Mouse (Mus musculus) kidney, embryonic 14.5 days (tissue): ENCODE data around the gene Fstl3. TPM values are rescaled to one million over a fixed set of nuclear protein-coding genes. Genes with fewer than 3 reads are reported as not detected.

Source experiments
- ATAC-seq: fragments of 200-750 bp; cut with Nextera tagmentation; 2 replicates; pipeline ENCODE4 v1.8.0; 2017; ENCODE audit warnings: moderate number of reproducible peaks, mild to moderate bottlenecking, moderate TSS enrichment, moderate library complexity; ENCODE audit not compliant: low FRiP score, low TSS enrichment
- H3K27ac ChIP-seq: fragments of 300-500 bp; sonication (generic); 2 replicates; pipeline ENCODE4 v1.5.1; 2014; ENCODE audit warnings: low read depth, mild to moderate bottlenecking, low read length, moderate library complexity, mixed read lengths
- H3K27me3 ChIP-seq: fragments of 300-500 bp; sonication (generic); 2 replicates; pipeline ENCODE4 v1.6.1; 2014; ENCODE audit warnings: mild to moderate bottlenecking, low read length; ENCODE audit not compliant: control insufficient read depth, insufficient read depth
- H3K36me3 ChIP-seq: fragments of 300-500 bp; sonication (generic); 2 replicates; pipeline ENCODE4 v1.6.1; 2014; ENCODE audit warnings: low read length, mixed read lengths; ENCODE audit not compliant: control insufficient read depth, insufficient read depth
- H3K4me1 ChIP-seq: fragments of 300-500 bp; sonication (generic); 2 replicates; pipeline ENCODE4 v1.6.1; 2014; ENCODE audit warnings: low read length, mixed read lengths; ENCODE audit not compliant: control insufficient read depth, insufficient read depth
- H3K4me2 ChIP-seq: fragments of 300-500 bp; sonication (generic); replicated peaks from 2 replicates; pipeline ENCODE4 v1.6.1; 2014; ENCODE audit warnings: low read depth, mild to moderate bottlenecking, low read length
- H3K4me3 ChIP-seq: fragments of 300-500 bp; sonication (generic); 2 replicates; pipeline ENCODE4 v1.5.1; 2014; ENCODE audit warnings: mild to moderate bottlenecking, low read length
- H3K9ac ChIP-seq: fragments of 300-500 bp; sonication (generic); 2 replicates; pipeline ENCODE4 v1.6.1; 2014; ENCODE audit warnings: low read depth, mild to moderate bottlenecking, low read length, moderate library complexity
- H3K9me3 ChIP-seq: fragments of 300-500 bp; sonication (generic); 2 replicates; pipeline ENCODE4 v1.6.1; 2016; ENCODE audit warnings: low read length; ENCODE audit not compliant: control insufficient read depth
- WGBS: fragments of 180-500 bp; shearing (Covaris S2); extraction: QIAGEN DNeasy Blood & Tissue Kit; methylation state at CpG from one replicate; pipeline ENCODE4 v1.1.7; 2014; 5-methylcytosine and 5-hydroxymethylcytosine counted together
- polyA plus RNA-seq: library from polyadenylated mRNA; unstranded; fragments of >200 nt; fragmentation: Nextera tagmentation; extraction: Ambion mirVana; gene quantifications from 2 replicates; pipeline ENCODE4 v1.2.1, GENCODE M21; 2014

Gene Fstl3
- polyA plus RNA-seq, 1 experiment from 2014 or later: 8.2 TPM

DNA sequence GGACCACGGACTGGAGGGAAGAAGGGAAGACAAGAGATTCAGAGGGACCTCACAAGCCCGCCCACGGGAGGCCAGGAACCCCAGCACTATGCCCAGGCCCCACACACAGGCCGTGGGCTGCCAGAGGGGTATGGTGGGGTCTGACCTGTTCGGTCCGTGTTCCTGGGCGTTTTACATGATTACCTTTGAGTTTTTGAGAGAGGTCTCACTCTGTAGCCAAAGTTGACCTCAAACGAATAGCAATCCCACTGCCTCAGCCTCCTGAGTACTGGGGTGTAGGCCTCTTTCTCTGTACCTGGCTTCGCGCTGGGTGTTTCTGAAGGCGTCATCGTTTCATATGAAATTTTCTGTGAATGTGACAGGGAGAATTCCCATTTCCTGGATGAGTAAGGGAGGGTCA is 44.7 kb downstream of the Fstl3 start:
- no peak for ATAC-seq
- H3K4me2 ChIP-seq: no peak overlapping the region
- no peaks in the 10 kb centered on the region for H3K27me3 ChIP-seq
- no peaks in the 10 kb centered on the region for H3K9me3 ChIP-seq
- 85% methylated on average over 12 of the region's 12 CpGs for WGBS
- peak overlapping the region; percentile 63; the same call in 1 of the 2 replicates for H3K27ac ChIP-seq
- H3K4me3 ChIP-seq: no peak overlapping the region
- H3K9ac ChIP-seq: no peak overlapping the region
- H3K4me1 ChIP-seq: peaks cover 26% of the 10 kb centered on the region
- peaks cover 25% of the 10 kb centered on the region for H3K36me3 ChIP-seq

DNA sequence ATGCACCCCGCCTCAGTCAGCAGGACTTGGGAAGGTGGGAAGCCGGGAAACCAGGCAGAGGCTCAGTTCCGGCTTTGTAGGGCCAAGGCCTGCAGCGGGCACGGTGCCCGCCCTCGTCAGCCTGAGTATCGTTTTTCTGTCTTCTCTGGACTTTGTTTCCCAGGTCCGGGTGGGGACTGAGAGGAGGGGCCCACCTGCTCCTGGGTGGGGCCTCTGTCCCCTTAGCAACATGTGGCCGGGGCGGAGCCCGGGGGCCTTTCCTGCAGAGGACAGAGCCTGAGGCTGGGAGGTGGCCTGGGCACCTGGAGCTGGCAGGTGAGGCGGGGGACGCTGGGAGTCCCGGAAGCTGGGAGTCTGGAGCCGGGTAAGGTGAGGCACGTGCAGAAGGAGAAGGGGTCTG is 45.3 kb downstream of the Fstl3 start:
- H3K9ac ChIP-seq: peak overlapping the region; percentile 44
- no peaks in the 10 kb centered on the region for H3K27me3 ChIP-seq
- H3K4me1 ChIP-seq: peaks cover 26% of the 10 kb centered on the region
- peak overlapping the region; percentile 25; the same call in 1 of the 2 replicates for H3K4me2 ChIP-seq
- peak overlapping the region; percentile 63; the same call in 1 of the 2 replicates for H3K27ac ChIP-seq
- WGBS: 29% methylated on average over 17 of the region's 17 CpGs
- H3K36me3 ChIP-seq: peaks cover 21% of the 10 kb centered on the region
- H3K9me3 ChIP-seq: no peaks in the 10 kb centered on the region
- no peak overlapping the region for H3K4me3 ChIP-seq
- peak; percentile 68 for ATAC-seq

DNA sequence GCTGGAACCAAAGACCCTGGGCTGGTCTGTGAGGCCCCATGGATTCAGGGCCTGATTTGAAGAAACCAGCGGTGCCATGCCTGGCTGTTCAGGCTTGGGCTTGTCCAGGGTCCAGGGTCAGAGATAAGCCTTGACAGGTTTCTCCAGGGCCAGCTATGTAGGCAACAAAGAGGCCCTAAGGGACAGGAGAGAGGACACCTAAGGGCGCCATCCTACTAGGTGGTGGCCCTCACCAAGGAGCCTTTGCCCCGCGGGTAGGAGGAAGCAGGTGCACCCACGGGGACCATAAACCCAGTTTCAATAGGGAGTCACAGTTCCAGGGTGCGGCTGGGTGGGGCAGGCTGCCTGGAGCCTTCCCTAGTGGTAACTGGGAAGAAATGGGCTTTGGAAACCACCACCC is 45.9 kb downstream of the Fstl3 start:
- no peak overlapping the region for H3K9ac ChIP-seq
- 73% methylated on average over 6 of the region's 6 CpGs for WGBS
- H3K9me3 ChIP-seq: no peaks in the 10 kb centered on the region
- peak overlapping the region; percentile 63; the same call in 1 of the 2 replicates for H3K27ac ChIP-seq
- peaks cover 18% of the 10 kb centered on the region for H3K36me3 ChIP-seq
- peaks cover 26% of the 10 kb centered on the region for H3K4me1 ChIP-seq
- H3K4me3 ChIP-seq: no peak overlapping the region
- H3K4me2 ChIP-seq: no peak overlapping the region; the same call in 1 of the 2 replicates
- no peaks in the 10 kb centered on the region for H3K27me3 ChIP-seq
- ATAC-seq: no peak

- no peak overlapping the region for H3K4me3 ChIP-seq
- no peak overlapping the region for H3K27ac ChIP-seq
- H3K36me3 ChIP-seq: peaks cover 10% of the 10 kb centered on the region
- H3K9ac ChIP-seq: no peak overlapping the region
- no peak for ATAC-seq
- 68% methylated on average over 6 of the region's 6 CpGs for WGBS
- H3K4me1 ChIP-seq: peaks cover 26% of the 10 kb centered on the region
- H3K4me2 ChIP-seq: no peak overlapping the region
- H3K27me3 ChIP-seq: no peaks in the 10 kb centered on the region
- no peaks in the 10 kb centered on the region for H3K9me3 ChIP-seq
Measured at GRCm38 (mm10) chr10:79824413-79824812, 47.3 kb downstream of the Fstl3 start.

DNA sequence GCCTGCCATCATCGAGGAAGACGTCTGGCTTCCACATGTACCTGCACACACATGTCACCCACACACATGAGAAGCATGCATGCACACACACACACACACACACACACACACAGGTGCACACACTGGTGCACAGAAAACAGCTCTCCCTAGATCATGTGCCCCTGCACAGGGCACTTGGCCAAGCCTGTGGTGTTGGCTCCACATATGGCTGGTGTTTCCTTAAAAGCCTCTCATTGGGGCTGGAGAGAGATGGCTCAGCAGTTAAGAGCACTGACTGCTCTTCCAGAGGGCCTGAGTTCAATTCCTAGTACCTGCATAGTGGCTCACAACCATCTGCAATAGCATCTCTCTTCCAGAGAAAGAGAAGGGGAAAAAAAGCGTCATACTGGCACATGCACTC is 54.5 kb downstream of the Fstl3 start:
- Histone ChIP-seq H3K27me3 (no peaks in the 10 kb centered on the region), H3K9ac (no peak overlapping the region), H3K4me2 (no peak overlapping the region), H3K9me3 (no peaks in the 10 kb centered on the region), H3K4me3 (no peak overlapping the region), H3K36me3 (no peaks in the 10 kb centered on the region), H3K27ac (no peak overlapping the region), H3K4me1 (no peaks in the 10 kb centered on the region)
- 91% methylated on average over 3 of the region's 3 CpGs for WGBS
- no peak for ATAC-seq

Other genes starting within 250 kb of the Fstl3 start
- 34.9 and 43.3 TPM in 2 replicates for gene Plpp2, start 243.5 kb upstream of the Fstl3 start, polyA plus RNA-seq
- gene Mier2, start 222.1 kb upstream of the Fstl3 start, polyA plus RNA-seq: 44.2 and 47.4 TPM in 2 replicates
- gene Theg, start 189.9 kb upstream of the Fstl3 start, polyA plus RNA-seq: not detected in 2 replicates
- not detected in 2 replicates for gene C2cd4c, start 163.2 kb upstream of the Fstl3 start, polyA plus RNA-seq
- 6.9 and 8.5 TPM in 2 replicates for gene Shc2, start 139.4 kb upstream of the Fstl3 start, polyA plus RNA-seq
- not detected in 2 replicates for gene Odf3l2, start 131.5 kb upstream of the Fstl3 start, polyA plus RNA-seq
- 2.6 and 3.6 TPM in 2 replicates for gene Madcam1, start 112.7 kb upstream of the Fstl3 start, polyA plus RNA-seq
- gene Tpgs1, start 107.9 kb upstream of the Fstl3 start, polyA plus RNA-seq: 85.7 and 90.9 TPM in 2 replicates
- 105 and 108 TPM in 2 replicates for gene Cdc34, start 95.1 kb upstream of the Fstl3 start, polyA plus RNA-seq
- gene Gzmm, start 88.3 kb upstream of the Fstl3 start, polyA plus RNA-seq: 0.54 and 0.61 TPM in 2 replicates
- gene Bsg, start 72.8 kb upstream of the Fstl3 start, polyA plus RNA-seq: 847 and 943 TPM in 2 replicates
- 0.11 and 0.14 TPM in 2 replicates for gene Hcn2, start 60.6 kb upstream of the Fstl3 start, polyA plus RNA-seq
- 33.2 and 38.9 TPM in 2 replicates for gene Polrmt, start 30.7 kb upstream of the Fstl3 start, polyA plus RNA-seq
- 0.11 and 0.61 TPM in 2 replicates for gene Fgf22, start 22.2 kb upstream of the Fstl3 start, polyA plus RNA-seq
- 95.9 and 104 TPM in 2 replicates for gene Rnf126, start 10.3 kb upstream of the Fstl3 start, polyA plus RNA-seq
- gene Prss57, start 13.7 kb downstream of the Fstl3 start, polyA plus RNA-seq: not detected in 2 replicates
- 101 and 136 TPM in 2 replicates for gene Palm, start 16.3 kb downstream of the Fstl3 start, polyA plus RNA-seq
- gene Misp, start 43.7 kb downstream of the Fstl3 start, polyA plus RNA-seq: 4.1 and 9.0 TPM in 2 replicates
- gene Ptbp1, start 77.2 kb downstream of the Fstl3 start, polyA plus RNA-seq: 279 and 333 TPM in 2 replicates
- 9.6 and 11.1 TPM in 2 replicates for gene Prtn3, start 97.2 kb downstream of the Fstl3 start, polyA plus RNA-seq
- 58.8 and 59.7 TPM in 2 replicates for gene Plppr3, start 97.4 kb downstream of the Fstl3 start, polyA plus RNA-seq
- not detected in 2 replicates for gene Elane, start 109.0 kb downstream of the Fstl3 start, polyA plus RNA-seq
- gene Cfd, start 113.6 kb downstream of the Fstl3 start, polyA plus RNA-seq: not detected in 2 replicates
- gene Med16, start 131.7 kb downstream of the Fstl3 start, polyA plus RNA-seq: 48.0 and 61.2 TPM in 2 replicates
- gene Gm26602, start 133.6 kb downstream of the Fstl3 start, polyA plus RNA-seq: 4.6 and 10.8 TPM in 2 replicates
- gene Kiss1r, start 139.7 kb downstream of the Fstl3 start, polyA plus RNA-seq: 0.47 and 0.61 TPM in 2 replicates
- 102 and 137 TPM in 2 replicates for gene R3hdm4, start 143.9 kb downstream of the Fstl3 start, polyA plus RNA-seq
- 12.0 and 12.3 TPM in 2 replicates for gene Arid3a, start 149.8 kb downstream of the Fstl3 start, polyA plus RNA-seq
- gene Wdr18, start 182.9 kb downstream of the Fstl3 start, polyA plus RNA-seq: 132 and 147 TPM in 2 replicates
- 0.19 and 0.29 TPM in 2 replicates for gene Grin3b, start 193.4 kb downstream of the Fstl3 start, polyA plus RNA-seq
- 18.8 and 27.8 TPM in 2 replicates for gene Tmem259, start 207.1 kb downstream of the Fstl3 start, polyA plus RNA-seq
- gene Cnn2, start 211.3 kb downstream of the Fstl3 start, polyA plus RNA-seq: 186 and 220 TPM in 2 replicates
- gene Abca7, start 219.2 kb downstream of the Fstl3 start, polyA plus RNA-seq: 1.8 and 2.7 TPM in 2 replicates
- 4.8 and 7.7 TPM in 2 replicates for gene Arhgap45, start 239.4 kb downstream of the Fstl3 start, polyA plus RNA-seq